Mouse (Mus musculus) heart, postnatal 0 days (tissue): ENCODE data around the gene Hoxb2. TPM values are rescaled to one million over a fixed set of nuclear protein-coding genes. Genes with fewer than 3 reads are reported as not detected.

Experiments
- ATAC-seq: fragments of 200-750 bp; cut with Nextera tagmentation; 2 replicates; pipeline ENCODE4 v1.8.0; 2017; ENCODE audit warnings: low read depth, moderate number of reproducible peaks, moderate library complexity; ENCODE audit not compliant: insufficient read depth
- DNase-seq: peaks from one replicate; pipeline ENCODE4 v3.0.0-alpha.2; 2016; ENCODE audit warnings: low spot score
- H3K27ac ChIP-seq: fragments of 300-500 bp; sonication (generic); 2 replicates; pipeline ENCODE4 v1.5.1; 2014; ENCODE audit warnings: low read depth, mild to moderate bottlenecking
- H3K27me3 ChIP-seq: fragments of 300-500 bp; sonication (generic); 2 replicates; pipeline ENCODE4 v1.6.1; 2014; ENCODE audit warnings: low read length, mixed read lengths; ENCODE audit not compliant: control insufficient read depth, insufficient read depth
- H3K36me3 ChIP-seq: fragments of 300-500 bp; sonication (generic); replicated peaks from 2 replicates; pipeline ENCODE4 v1.6.1; 2014; ENCODE audit warnings: low read length, mixed read lengths; ENCODE audit not compliant: control insufficient read depth, insufficient read depth
- H3K4me1 ChIP-seq: fragments of 300-500 bp; sonication (generic); 2 replicates; pipeline ENCODE4 v1.6.1; 2014; ENCODE audit warnings: antibody characterized with exemption; ENCODE audit not compliant: control insufficient read depth, insufficient read depth
- H3K4me2 ChIP-seq: fragments of 300-500 bp; sonication (generic); 2 replicates; pipeline ENCODE4 v1.6.1; 2014; ENCODE audit warnings: low read depth, mild to moderate bottlenecking, low read length, moderate library complexity
- H3K4me3 ChIP-seq: fragments of 300-500 bp; sonication (generic); 2 replicates; pipeline ENCODE4 v1.5.1; 2014; ENCODE audit warnings: low read depth, low read length
- H3K9ac ChIP-seq: fragments of 300-500 bp; sonication (generic); replicated peaks from 2 replicates; pipeline ENCODE4 v1.6.1; 2014; ENCODE audit warnings: low read depth, low read length, mixed read lengths
- H3K9me3 ChIP-seq: fragments of 300-500 bp; sonication (generic); replicated peaks from 2 replicates; pipeline ENCODE4 v1.6.1; 2016; ENCODE audit warnings: low read length; ENCODE audit not compliant: control insufficient read depth
- CTCF ChIP-seq: IDR thresholded peaks from 2 replicates; pipeline ENCODE4 v1.5.1; 2016; ENCODE audit warnings: antibody characterized with exemption, control low read depth, low read depth
- EP300 ChIP-seq: IDR thresholded peaks from 2 replicates; pipeline ENCODE4 v1.6.1; 2016; ENCODE audit warnings: antibody characterized with exemption, low read depth
- WGBS: fragments of 180-500 bp; shearing (Covaris S2); extraction: QIAGEN DNeasy Blood & Tissue Kit; methylation state at CpG from one replicate; pipeline ENCODE4 v1.1.7; 2014; 5-methylcytosine and 5-hydroxymethylcytosine counted together
- microRNA counts: library from miRNA; unstranded; fragments of <30 nt; microRNA quantifications from one replicate; lab custom pipeline; 2015
- microRNA-seq: library from miRNA; unstranded; fragments of <30 nt; microRNA quantifications from one replicate; pipeline ENCODE4, GENCODE M21; 2016
- polyA plus RNA-seq: library from polyadenylated mRNA; unstranded; fragments of >200 nt; fragmentation: Nextera tagmentation; extraction: Ambion mirVana; gene quantifications from 2 replicates; pipeline ENCODE4 v1.2.1, GENCODE M21; 2015
- total RNA-seq: library from RNA; depleted of rRNA; stranded (reverse); fragments of >200 nt; gene quantifications from 2 replicates; pipeline ENCODE4 v1.2.3, GENCODE M21; 2014; ENCODE audit warnings: low replicate concordance; rRNA removed

The Hoxb2 gene
- total and polyA plus RNA-seq, 2 experiments from 2014 or later, result 0.97 to 3.2 TPM

DNA sequence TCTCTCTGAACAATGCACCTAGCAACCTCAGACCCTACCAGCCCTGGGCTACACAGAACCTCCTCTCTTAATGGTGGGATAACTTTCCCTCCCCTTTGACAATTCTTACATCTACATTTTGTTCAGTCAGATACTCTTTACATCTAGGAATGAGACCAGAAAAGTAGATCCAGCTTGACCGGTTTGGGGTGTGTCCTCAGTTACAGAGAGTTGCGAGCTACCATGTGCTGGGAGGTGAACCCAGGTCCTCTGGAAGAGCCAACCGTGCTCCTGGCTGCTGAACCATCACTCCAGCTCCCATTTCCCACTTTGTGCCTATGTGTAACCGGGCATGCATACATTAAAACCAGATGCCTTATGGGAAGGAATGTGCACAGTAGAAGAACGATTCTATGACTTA is 33.1 kb downstream of the Hoxb2 start:
- WGBS, result 75% methylated on average over 5 of the region's 5 CpGs
- H3K27me3 ChIP-seq, result peaks cover 67% of the 10 kb centered on the region
- TF ChIP-seq EP300, result no peak
- no peak for TF ChIP-seq CTCF

DNA sequence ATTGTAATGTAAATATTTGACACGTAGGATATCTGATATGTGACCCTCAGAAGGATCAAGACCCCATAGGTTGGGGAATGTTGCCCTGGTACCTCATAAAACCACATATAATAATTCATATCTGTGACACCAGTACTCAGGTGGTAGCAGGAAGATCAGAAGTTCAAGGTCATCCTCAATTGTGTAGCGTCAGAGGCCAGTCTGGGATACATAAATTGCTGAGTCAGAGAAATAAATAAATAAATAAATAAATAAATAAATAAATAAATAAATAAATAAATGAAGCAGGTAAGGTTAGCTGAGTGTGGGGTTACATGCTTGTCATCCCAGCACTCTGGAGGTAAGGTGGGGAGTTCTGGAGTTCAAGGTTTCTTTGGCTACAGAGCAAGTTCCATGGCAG is 37.3 kb downstream of the Hoxb2 start:
- H3K4me2 ChIP-seq, result no peak overlapping the region
- DNase-seq, result no peak
- no peak for TF ChIP-seq CTCF
- no peak for TF ChIP-seq EP300
- H3K27ac ChIP-seq, result no peak overlapping the region
- H3K4me1 ChIP-seq, result no peaks in the 10 kb centered on the region
- no peak for ATAC-seq
- whole genome bisulfite sequencing, result 90% methylated on average over 2 of the region's 2 CpGs
- no peaks in the 10 kb centered on the region for H3K9me3 ChIP-seq
- H3K4me3 ChIP-seq, result no peak overlapping the region
- H3K27me3 ChIP-seq, result peaks cover 59% of the 10 kb centered on the region
- H3K36me3 ChIP-seq, result no peaks in the 10 kb centered on the region
- H3K9ac ChIP-seq, result no peak overlapping the region

More for the DNA sequence above, 33.1 kb downstream of the Hoxb2 start:
- DNase-seq, result no peak
- H3K4me3 ChIP-seq, result no peak overlapping the region
- no peaks in the 10 kb centered on the region for H3K36me3 ChIP-seq
- H3K9me3 ChIP-seq, result no peaks in the 10 kb centered on the region
- H3K4me1 ChIP-seq, result no peaks in the 10 kb centered on the region
- no peak for ATAC-seq
- no peak overlapping the region for H3K27ac ChIP-seq
- H3K9ac ChIP-seq, result no peak overlapping the region
- H3K4me2 ChIP-seq, result no peak overlapping the region

DNA sequence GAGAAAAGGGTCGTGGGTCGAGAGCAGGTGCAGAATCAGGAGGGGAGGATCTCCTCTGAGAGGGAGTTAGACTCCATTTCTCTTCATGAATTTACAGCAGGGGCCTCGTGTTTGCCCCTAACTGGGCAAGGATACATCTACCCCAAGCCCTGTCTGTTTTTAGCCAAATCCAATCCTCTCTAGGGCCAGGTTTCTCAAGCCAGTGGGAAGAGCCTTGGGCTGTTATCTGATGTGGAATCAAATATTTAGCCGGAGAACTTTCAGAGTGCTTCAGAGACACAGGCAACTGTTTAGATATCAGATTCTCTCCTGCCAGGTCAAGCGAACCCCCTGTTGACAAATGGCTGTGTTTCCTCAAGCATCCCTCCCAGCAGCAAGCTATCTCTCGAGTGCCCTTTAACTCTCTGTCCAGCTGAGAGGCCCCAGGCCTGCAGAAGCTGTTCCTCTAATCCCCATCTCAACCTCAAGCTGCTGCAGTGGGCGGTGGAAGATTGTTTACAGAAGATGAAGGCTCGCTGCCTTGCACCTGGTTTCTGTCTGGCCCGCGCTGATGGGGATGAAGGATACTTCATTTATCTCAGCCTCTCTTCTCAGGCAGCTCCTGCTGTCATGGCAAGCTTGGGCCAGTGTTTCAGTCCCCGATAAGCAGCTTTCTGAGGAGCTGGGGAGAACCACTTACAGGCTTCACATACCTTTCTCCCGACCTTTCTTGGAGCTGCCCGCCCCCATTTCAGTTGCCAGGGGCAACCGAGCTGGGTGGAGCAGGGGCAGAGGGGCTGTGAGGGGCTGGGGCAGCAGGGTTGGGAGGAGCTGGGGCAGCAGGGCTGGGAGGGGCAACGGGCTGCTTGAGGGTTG is 46.7 kb downstream of the Hoxb2 start:
- ATAC-seq (no peak), DNase-seq (no peak)
- peaks cover 5% of the 10 kb centered on the region for H3K4me1 ChIP-seq
- H3K27me3 ChIP-seq, result peaks cover 59% of the 10 kb centered on the region
- H3K36me3 ChIP-seq, result no peaks in the 10 kb centered on the region
- no peak overlapping the region for H3K4me2 ChIP-seq
- WGBS, result 14% methylated on average over 15 of the region's 15 CpGs
- H3K9me3 ChIP-seq, result 0 out of 2 replicates have a peak, but pooled peaks cover 3% of the 10 kb centered on the region
- no peak overlapping the region for H3K27ac ChIP-seq
- no peak overlapping the region for H3K4me3 ChIP-seq
- no peak overlapping the region for H3K9ac ChIP-seq
- TF ChIP-seq EP300 (no peak), CTCF (no peak)

DNA sequence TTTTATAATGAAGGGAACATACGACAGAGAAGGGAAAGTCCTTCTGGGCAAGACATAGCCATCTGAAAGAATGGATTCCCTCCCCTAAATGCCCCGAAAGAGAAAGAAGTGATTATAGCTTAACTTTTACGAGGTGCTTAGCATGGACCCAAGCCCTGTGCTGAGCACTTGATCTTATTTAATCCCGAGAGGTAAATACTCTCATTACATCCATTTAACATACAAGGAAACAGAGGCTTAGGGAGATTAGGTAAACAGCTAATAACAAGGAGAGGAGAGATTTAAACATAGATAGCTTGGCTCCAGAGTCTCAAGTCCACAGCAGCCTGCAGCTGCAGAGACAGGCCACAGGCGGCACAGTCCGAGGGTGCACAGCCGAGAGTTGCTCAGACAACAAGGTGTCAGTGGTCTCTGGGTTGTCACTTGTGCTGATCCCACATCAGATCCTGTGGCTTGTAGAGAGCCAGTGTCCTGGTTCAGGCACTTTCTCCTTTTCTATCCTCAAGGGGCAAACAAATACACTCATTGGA is 47.5 kb downstream of the Hoxb2 start:
- no peak overlapping the region for H3K4me2 ChIP-seq
- no peak overlapping the region for H3K27ac ChIP-seq
- H3K4me3 ChIP-seq, result no peak overlapping the region
- H3K9ac ChIP-seq, result no peak overlapping the region
- no peak for ATAC-seq
- H3K4me1 ChIP-seq, result peaks cover 5% of the 10 kb centered on the region
- H3K9me3 ChIP-seq, result 0 out of 2 replicates have a peak, but pooled peaks cover 3% of the 10 kb centered on the region
- H3K27me3 ChIP-seq, result peaks cover 68% of the 10 kb centered on the region
- TF ChIP-seq EP300 (no peak), CTCF (no peak)
- DNase-seq, result no peak
- 33% methylated on average over 7 of the region's 7 CpGs for WGBS
- no peaks in the 10 kb centered on the region for H3K36me3 ChIP-seq

DNA sequence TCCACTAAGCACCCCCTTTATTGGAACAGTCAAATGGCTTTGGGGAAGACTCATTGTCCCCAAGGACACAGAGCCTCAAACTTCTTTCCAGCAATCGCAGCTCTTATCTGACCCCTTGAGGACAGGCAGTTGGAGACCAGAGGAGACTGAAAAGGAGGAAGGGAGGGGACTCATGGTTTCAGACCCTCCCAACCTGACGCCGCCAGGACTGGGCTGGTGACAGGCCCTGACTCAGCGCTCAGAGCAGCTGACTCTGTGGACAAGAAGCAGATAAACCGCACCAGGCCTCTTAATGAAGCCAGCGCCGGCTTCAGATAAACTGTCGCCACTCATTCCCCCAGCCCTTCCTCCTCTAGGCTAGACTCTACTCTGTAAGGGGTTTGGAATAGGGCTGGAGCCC is 49.6 kb downstream of the Hoxb2 start:
- peaks cover 87% of the 10 kb centered on the region for H3K27me3 ChIP-seq
- ATAC-seq, result peak; percentile 62; the same call in 1 of the 2 replicates
- H3K36me3 ChIP-seq, result no peaks in the 10 kb centered on the region
- TF ChIP-seq CTCF, result no peak
- no peak for TF ChIP-seq EP300
- H3K4me2 ChIP-seq, result no peak overlapping the region
- peak; percentile 53 for DNase-seq
- 2% methylated on average over 8 of the region's 8 CpGs for WGBS
- 0 out of 2 replicates have a peak, but pooled peaks cover 3% of the 10 kb centered on the region for H3K9me3 ChIP-seq
- H3K9ac ChIP-seq, result no peak overlapping the region
- peaks cover 5% of the 10 kb centered on the region for H3K4me1 ChIP-seq
- no peak overlapping the region for H3K27ac ChIP-seq
- H3K4me3 ChIP-seq, result no peak overlapping the region

MicroRNAs within 50 kb of the gene (microRNA counts, 519-probe panel; counts per million panel counts)
- microRNA mmu-miR-10a (lab: Ali Mortazavi, UCI), result 3,314 counts per million, percentile 37 among the panel's probes with 10 or more counts

Small RNA genes within 50 kb of the gene (microRNA-seq; reads per million reads assigned to microRNA genes)
- gene Mir10a, result 1,156 reads per million, percentile 80 among the genes with 10 or more reads in this experiment

Other genes with a start within 250 kb of the Hoxb2 start
- not detected in 2 replicates for gene Calcoco2, start 238.6 kb upstream of the Hoxb2 start, total RNA-seq
- gene Calcoco2, start 238.6 kb upstream of the Hoxb2 start, polyA plus RNA-seq, result not detected in 2 replicates
- not detected in 2 replicates for gene Ttll6, start 216.7 kb upstream of the Hoxb2 start, total RNA-seq
- not detected in 2 replicates for gene Ttll6, start 216.7 kb upstream of the Hoxb2 start, polyA plus RNA-seq
- gene Hoxb13, start 156.2 kb upstream of the Hoxb2 start, total RNA-seq, result not detected in 2 replicates
- not detected in 2 replicates for gene Hoxb13, start 156.2 kb upstream of the Hoxb2 start, polyA plus RNA-seq
- not detected in 2 replicates for gene Hoxb9, start 79.1 kb upstream of the Hoxb2 start, total RNA-seq
- not detected in 2 replicates for gene Hoxb9, start 79.1 kb upstream of the Hoxb2 start, polyA plus RNA-seq
- gene Hoxb8, start 68.6 kb upstream of the Hoxb2 start, total RNA-seq, result not detected in 2 replicates
- gene Hoxb8, start 68.6 kb upstream of the Hoxb2 start, polyA plus RNA-seq, result not detected in 2 replicates
- not detected in 2 replicates for gene Hoxb7, start 63.9 kb upstream of the Hoxb2 start, total RNA-seq
- 0.20 TPM in 1 of 2 replicates, not detected in the other for gene Hoxb7, start 63.9 kb upstream of the Hoxb2 start, polyA plus RNA-seq
- not detected in 2 replicates for gene Hoxb6, start 58.0 kb upstream of the Hoxb2 start, total RNA-seq
- gene Hoxb6, start 58.0 kb upstream of the Hoxb2 start, polyA plus RNA-seq, result not detected in 2 replicates
- gene Hoxb5, start 47.2 kb upstream of the Hoxb2 start, total RNA-seq, result 0.19 TPM in 1 of 2 replicates, not detected in the other
- gene Hoxb5, start 47.2 kb upstream of the Hoxb2 start, polyA plus RNA-seq, result 0.08 and 0.25 TPM in 2 replicates
- gene Hoxb4, start 32.3 kb upstream of the Hoxb2 start, total RNA-seq, result 0.39 and 2.3 TPM in 2 replicates
- gene Hoxb4, start 32.3 kb upstream of the Hoxb2 start, polyA plus RNA-seq, result 0.19 and 0.25 TPM in 2 replicates
- gene Hoxb3, start 27.2 kb upstream of the Hoxb2 start, total RNA-seq, result 0.08 and 0.66 TPM in 2 replicates
- 0.15 and 0.32 TPM in 2 replicates for gene Hoxb3, start 27.2 kb upstream of the Hoxb2 start, polyA plus RNA-seq
- gene Hoxb1, start 15.2 kb downstream of the Hoxb2 start, total RNA-seq, result not detected in 2 replicates
- gene Hoxb1, start 15.2 kb downstream of the Hoxb2 start, polyA plus RNA-seq, result not detected in 2 replicates
- 4.4 TPM in 1 of 2 replicates, not detected in the other for gene Skap1, start 114.1 kb downstream of the Hoxb2 start, total RNA-seq
- 0.11 TPM in 1 of 2 replicates, not detected in the other for gene Skap1, start 114.1 kb downstream of the Hoxb2 start, polyA plus RNA-seq